Comparison of ENCODE assay signal across 11 mouse cellular contexts in genomic region chr10:25432938-25433337, GRCm38 (mm10).
DNase-seq lines count a peak whose midpoint lies in the region; ATAC-seq and TF ChIP-seq lines count a peak whose summit lies in the region.
"Had no signal": no experiment of that assay in that cellular context is flagged by ENCODE, and none has a peak within 500 bp of the region (broad histone marks: within the 10 kb centered on the region; RNA-seq: fewer than 3 reads in every experiment).

No protein-coding gene starts in this region.

- TF ChIP-seq EP300 in lung, postnatal 0 days (IDR thresholded peaks at IDR 0.05): no peak

- peaks cover 18% of the 10 kb centered on the region; the same call in 1 of the 2 replicates for H3K4me1 ChIP-seq in lung, postnatal 0 days (ENCODE audit: insufficient read depth, low read depth, low read length)
- peaks cover 54% of the 10 kb centered on the region for H3K4me1 ChIP-seq in embryonic facial prominence, embryonic 14.5 days (ENCODE audit: control insufficient read depth, insufficient read depth, low read length)
- H3K4me1 ChIP-seq in stomach, embryonic 15.5 days: peaks cover 29% of the 10 kb centered on the region
- 0 out of 2 replicates have a peak, but pooled peaks cover 4% of the 10 kb centered on the region for H3K4me1 ChIP-seq in forebrain, embryonic 11.5 days (replicated peaks; ENCODE audit: control insufficient read depth, insufficient read depth, low read length)

- peak overlapping the region; percentile 24; the same call in 1 of the 2 replicates for H3K4me3 ChIP-seq in lung, postnatal 0 days (ENCODE audit: low read depth, low read length)
- H3K4me3 ChIP-seq in embryonic facial prominence, embryonic 14.5 days (ENCODE audit: low read depth, low read length): no peak overlapping the region
- no peak overlapping the region for H3K4me3 ChIP-seq in stomach, embryonic 15.5 days (replicated peaks)
- H3K4me3 ChIP-seq in forebrain, embryonic 11.5 days (ENCODE audit: low read depth, low read length): no peak overlapping the region
- H3K4me3 ChIP-seq: hindbrain, embryonic 10.5 days had no signal

- intact Hi-C loops in heart, postnatal 36 days (cut with DNase I): no loop called here

- no peaks in the 10 kb centered on the region for H3K36me3 ChIP-seq in lung, postnatal 0 days (ENCODE audit: insufficient read depth, low read length)
- H3K36me3 ChIP-seq in embryonic facial prominence, embryonic 14.5 days (ENCODE audit: control insufficient read depth, insufficient read depth, low read length): no peaks in the 10 kb centered on the region
- H3K36me3 ChIP-seq in stomach, embryonic 15.5 days: no peaks in the 10 kb centered on the region
- no peaks in the 10 kb centered on the region for H3K36me3 ChIP-seq in forebrain, embryonic 11.5 days (ENCODE audit: control insufficient read depth, insufficient read depth, low read length)
- H3K36me3 ChIP-seq: G1E; hindbrain, embryonic 10.5 days had no signal

- TF ChIP-seq CTCF in lung, postnatal 0 days (IDR thresholded peaks at IDR 0.05): no peak

- no peak for ATAC-seq in lung, postnatal 0 days
- ATAC-seq in embryonic facial prominence, embryonic 14.5 days (ENCODE audit: low read depth): 0 out of 2 replicates have a peak, but pooled peaks have one; percentile 19
- ATAC-seq in stomach, embryonic 15.5 days (ENCODE audit: insufficient read depth, low FRiP score, low read depth): no peak
- ATAC-seq in forebrain, embryonic 11.5 days (replicated peaks; ENCODE audit: low FRiP score): no peak

- no peaks in the 10 kb centered on the region for H3K27me3 ChIP-seq in lung, postnatal 0 days (replicated peaks; ENCODE audit: insufficient read depth, low read length)
- H3K27me3 ChIP-seq in embryonic facial prominence, embryonic 14.5 days (replicated peaks; ENCODE audit: control insufficient read depth, insufficient read depth, low read length): no peaks in the 10 kb centered on the region
- no peaks in the 10 kb centered on the region for H3K27me3 ChIP-seq in stomach, embryonic 15.5 days (replicated peaks)
- H3K27me3 ChIP-seq in forebrain, embryonic 11.5 days (ENCODE audit: control insufficient read depth, insufficient read depth, low read length): no peaks in the 10 kb centered on the region

- H3K27ac ChIP-seq in lung, postnatal 0 days (ENCODE audit: low read length): peak overlapping the region; percentile 52; the same call in 1 of the 2 replicates
- H3K27ac ChIP-seq in embryonic facial prominence, embryonic 14.5 days (replicated peaks; ENCODE audit: low read depth, low read length): peak overlapping the region; percentile 61
- H3K27ac ChIP-seq in stomach, embryonic 15.5 days: peak overlapping the region; percentile 70; the same call in 1 of the 2 replicates
- H3K27ac ChIP-seq in forebrain, embryonic 11.5 days (ENCODE audit: low read depth, low read length): no peak overlapping the region

- H3K9ac ChIP-seq in lung, postnatal 0 days (replicated peaks; ENCODE audit: low read depth): no peak overlapping the region
- no peak overlapping the region for H3K9ac ChIP-seq in embryonic facial prominence, embryonic 14.5 days (ENCODE audit: low read depth, low read length)
- H3K9ac ChIP-seq in stomach, embryonic 15.5 days: no peak overlapping the region
- H3K9ac ChIP-seq in forebrain, embryonic 11.5 days (ENCODE audit: low read length): no peak overlapping the region

- 29% methylated on average over 5 of the region's 5 CpGs for WGBS in lung, postnatal 0 days
- 56% methylated on average over 5 of the region's 5 CpGs for WGBS in embryonic facial prominence, embryonic 14.5 days
- 42% methylated on average over 5 of the region's 5 CpGs for WGBS in stomach, embryonic 15.5 days
- WGBS in forebrain, embryonic 11.5 days: 77% methylated on average over 5 of the region's 5 CpGs

- H3K4me2 ChIP-seq in lung, postnatal 0 days (replicated peaks; ENCODE audit: low read depth, low read length): peak overlapping the region; percentile 44
- H3K4me2 ChIP-seq in embryonic facial prominence, embryonic 14.5 days (ENCODE audit: low read depth, low read length): peak overlapping the region; percentile 20; the same call in 1 of the 2 replicates
- H3K4me2 ChIP-seq in stomach, embryonic 15.5 days: no peak overlapping the region
- no peak overlapping the region for H3K4me2 ChIP-seq in forebrain, embryonic 11.5 days (ENCODE audit: low read depth, low read length, severe bottlenecking)

- peak; percentile 95 for DNase-seq in heart, adult 11 months
- DNase-seq in heart, postnatal 36 days: no peak
- no peak for DNase-seq in lung, postnatal 0 days (ENCODE audit: low spot score)
- DNase-seq in lung, postnatal 10 days: no peak
- DNase-seq in embryonic facial prominence, embryonic 14.5 days (ENCODE audit: low spot score): no peak
- no peak for DNase-seq in layer of hippocampus, adult 18-20 months (ENCODE audit: low spot score in 2 of 2)
- DNase-seq in forebrain, embryonic 11.5 days (ENCODE audit: low spot score): no peak
- DNase-seq: thymus, adult 18-20 months had no signal

- H3K9me3 ChIP-seq in lung, postnatal 0 days (ENCODE audit: low read length): no peaks in the 10 kb centered on the region
- H3K9me3 ChIP-seq in embryonic facial prominence, embryonic 14.5 days (ENCODE audit: control insufficient read depth, low read length): no peaks in the 10 kb centered on the region
- H3K9me3 ChIP-seq in stomach, embryonic 15.5 days: no peaks in the 10 kb centered on the region
- H3K9me3 ChIP-seq in forebrain, embryonic 11.5 days (ENCODE audit: control insufficient read depth, low read length): no peaks in the 10 kb centered on the region
- H3K9me3 ChIP-seq: G1E; hindbrain, embryonic 10.5 days had no signal

Comparison
In these comparisons a context has a peak if more than half of its experiments do, and no peak if none do; other contexts are left out.
1. H3K4me2 ChIP-seq: peak in lung, postnatal 0 days (single experiment) and embryonic facial prominence, embryonic 14.5 days (single experiment); none in stomach, embryonic 15.5 days (single experiment) and forebrain, embryonic 11.5 days (single experiment).